Mouse (Mus musculus): ENCODE data around the gene Gtf2ird1. TPM values are rescaled to one million over a fixed set of nuclear protein-coding genes. Genes with fewer than 3 reads are reported as not detected.
"Not testable (repeated sequence)": the region's sequence is repeated elsewhere in the genome, so short reads cannot be mapped to it uniquely, and the experiment has no call there.

The Gtf2ird1 gene
- polyA plus RNA-seq, 1 experiment from 2014 or later = 67.5 TPM

DNA sequence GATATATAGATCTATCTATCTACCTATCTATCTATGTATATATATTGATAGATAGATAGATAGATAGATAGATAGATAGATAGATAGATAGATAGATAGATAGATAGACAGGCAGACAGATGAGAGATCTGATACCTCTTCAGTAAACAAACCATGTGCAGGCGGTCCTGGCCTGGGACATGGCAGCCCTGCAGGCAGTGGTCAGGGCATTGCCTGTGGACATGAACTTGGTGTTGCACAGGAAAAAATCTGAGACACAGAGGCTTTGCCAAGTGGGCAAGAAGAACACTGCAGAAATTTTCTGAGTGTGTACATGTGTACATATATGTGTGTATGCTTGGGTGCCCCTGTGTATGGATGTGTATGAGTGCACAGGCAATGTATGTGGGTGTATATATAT lies 26.8 kb upstream of the Gtf2ird1 start:
- no peaks in the 10 kb centered on the region for H3K9me3 ChIP-seq (ENCODE audit: control insufficient read depth, low read length)
- H3K36me3 ChIP-seq (ENCODE audit: control insufficient read depth, insufficient read depth, low read length) = no peaks in the 10 kb centered on the region
- H3K4me1 ChIP-seq (replicated peaks; ENCODE audit: control insufficient read depth, insufficient read depth, low read length) = no peaks in the 10 kb centered on the region
- H3K9ac ChIP-seq (ENCODE audit: low read length) = no peak overlapping the region
- H3K27ac ChIP-seq (ENCODE audit: low read length) = no peak overlapping the region
- ATAC-seq (ENCODE audit: low read depth) = no peak
- H3K4me2 ChIP-seq (ENCODE audit: low read depth, low read length) = no peak overlapping the region
- no peaks in the 10 kb centered on the region for H3K27me3 ChIP-seq (ENCODE audit: control insufficient read depth, insufficient read depth, low read depth, low read length)
- WGBS = 52% methylated on average over 1 of the region's 1 CpGs
- no peak overlapping the region for H3K4me3 ChIP-seq (ENCODE audit: low read length)

DNA sequence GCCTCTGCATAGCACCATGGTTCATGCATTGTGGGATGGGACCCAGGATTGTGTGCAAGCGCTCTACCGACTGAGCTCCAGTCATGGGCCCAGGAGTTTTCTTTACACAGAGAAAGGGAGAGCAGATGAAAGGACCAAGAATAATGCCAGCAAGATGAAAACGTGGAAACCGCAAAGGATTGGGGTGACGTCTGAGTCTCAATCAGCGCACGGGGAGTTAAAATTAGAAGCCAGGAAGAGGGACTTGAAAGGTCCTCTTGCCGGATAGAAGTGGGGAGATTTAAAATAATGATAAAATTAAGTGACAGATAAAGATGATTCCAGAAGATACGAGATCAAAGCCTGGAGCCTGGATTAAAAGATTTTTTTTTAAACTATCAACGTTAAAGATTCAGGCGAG lies 25.8 kb upstream of the Gtf2ird1 start:
- Histone ChIP-seq H3K9ac (ENCODE audit: low read length) (no peak overlapping the region), H3K4me3 (ENCODE audit: low read length) (no peak overlapping the region), H3K9me3 (ENCODE audit: control insufficient read depth, low read length) (no peaks in the 10 kb centered on the region), H3K27me3 (ENCODE audit: control insufficient read depth, insufficient read depth, low read depth, low read length) (no peaks in the 10 kb centered on the region), H3K27ac (ENCODE audit: low read length) (no peak overlapping the region), H3K36me3 (ENCODE audit: control insufficient read depth, insufficient read depth, low read length) (no peaks in the 10 kb centered on the region), H3K4me2 (ENCODE audit: low read depth, low read length) (no peak overlapping the region), H3K4me1 (replicated peaks; ENCODE audit: control insufficient read depth, insufficient read depth, low read length) (no peaks in the 10 kb centered on the region)
- no peak for ATAC-seq (ENCODE audit: low read depth)
- 46% methylated on average over 11 of the region's 11 CpGs for WGBS

DNA sequence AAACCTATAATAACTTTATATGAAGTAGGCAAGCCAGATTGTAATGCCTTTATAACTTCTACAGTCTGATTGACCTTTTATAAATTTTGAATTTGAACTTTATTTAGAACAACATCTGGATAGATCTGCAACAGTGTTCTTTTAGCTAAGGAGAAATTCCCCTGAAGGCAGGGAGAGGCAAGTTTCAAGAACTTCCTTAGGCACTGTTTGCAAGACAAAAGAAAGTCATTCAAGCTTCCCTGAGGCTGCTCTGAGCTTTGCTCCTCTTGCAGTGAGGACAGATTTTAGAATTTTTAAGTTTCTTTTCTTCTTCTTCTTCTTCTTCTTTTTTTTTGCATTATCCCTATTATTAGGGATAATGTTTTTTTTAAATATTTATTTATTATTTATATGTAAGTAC lies 22.4 kb upstream of the Gtf2ird1 start:
- H3K9ac ChIP-seq (ENCODE audit: low read length); H3K27me3 ChIP-seq (ENCODE audit: control insufficient read depth, insufficient read depth, low read depth, low read length); H3K4me1 ChIP-seq (replicated peaks; ENCODE audit: control insufficient read depth, insufficient read depth, low read length); H3K4me2 ChIP-seq (ENCODE audit: low read depth, low read length); H3K4me3 ChIP-seq (ENCODE audit: low read length); H3K9me3 ChIP-seq (ENCODE audit: control insufficient read depth, low read length); ATAC-seq (ENCODE audit: low read depth); H3K27ac ChIP-seq (ENCODE audit: low read length); H3K36me3 ChIP-seq (ENCODE audit: control insufficient read depth, insufficient read depth, low read length): not testable (repeated sequence)

DNA sequence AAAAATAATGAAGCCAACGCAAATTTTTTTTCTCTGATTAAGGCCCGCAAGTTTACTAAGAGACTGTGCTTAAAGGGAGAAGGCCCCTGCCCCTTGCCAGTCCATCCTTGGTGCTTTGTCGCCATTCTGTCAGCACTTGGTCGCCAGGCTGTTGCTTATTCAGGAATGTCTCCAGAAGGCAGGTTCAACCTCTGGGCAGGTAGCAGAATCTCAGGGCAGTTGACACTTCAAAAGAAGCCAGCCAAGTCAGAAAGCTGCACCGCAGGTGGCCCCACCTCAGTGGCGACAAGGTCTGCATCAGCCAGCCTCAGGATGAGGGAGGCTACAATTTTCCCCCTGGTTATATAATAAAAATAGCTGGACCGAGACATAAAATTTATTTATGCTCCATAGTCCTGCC lies 19.2 kb upstream of the Gtf2ird1 start:
- not testable (repeated sequence) for H3K4me1 ChIP-seq (replicated peaks; ENCODE audit: control insufficient read depth, insufficient read depth, low read length); ATAC-seq (ENCODE audit: low read depth); H3K9ac ChIP-seq (ENCODE audit: low read length); H3K4me3 ChIP-seq (ENCODE audit: low read length); H3K36me3 ChIP-seq (ENCODE audit: control insufficient read depth, insufficient read depth, low read length); H3K9me3 ChIP-seq (ENCODE audit: control insufficient read depth, low read length); H3K27me3 ChIP-seq (ENCODE audit: control insufficient read depth, insufficient read depth, low read depth, low read length); H3K4me2 ChIP-seq (ENCODE audit: low read depth, low read length); H3K27ac ChIP-seq (ENCODE audit: low read length)
- 89% methylated on average over 7 of the region's 7 CpGs for WGBS

DNA sequence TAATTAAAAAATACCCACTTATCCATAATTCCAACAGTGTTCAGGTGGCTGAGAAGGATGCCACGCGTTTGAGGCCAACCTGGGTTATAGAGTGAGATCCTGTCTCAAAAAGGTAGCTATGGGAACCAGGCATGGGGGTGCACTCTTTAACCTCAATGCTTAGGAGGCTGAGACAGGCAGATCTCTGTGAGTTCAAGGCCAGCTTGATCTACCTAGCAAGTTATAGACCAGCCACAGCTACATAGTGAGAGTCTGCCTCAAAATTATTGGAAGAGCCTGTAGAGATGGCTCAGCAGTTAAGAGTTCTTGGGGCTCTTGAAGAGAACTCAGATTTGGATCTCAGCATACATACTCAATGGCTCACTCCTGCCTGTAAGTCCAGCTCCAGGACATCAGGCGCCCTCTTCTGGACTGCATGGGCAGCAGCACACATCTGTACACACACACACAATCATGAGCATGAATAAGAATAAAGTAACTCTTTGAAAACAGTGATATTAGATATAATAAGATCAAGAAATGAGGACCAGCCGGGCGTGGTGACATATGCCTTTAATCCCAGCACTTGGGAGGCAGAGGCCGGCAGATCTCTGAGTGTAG lies 18.6 kb upstream of the Gtf2ird1 start:
- H3K9ac ChIP-seq (ENCODE audit: low read length) = no peak overlapping the region
- no peaks in the 10 kb centered on the region for H3K27me3 ChIP-seq (ENCODE audit: control insufficient read depth, insufficient read depth, low read depth, low read length)
- no peaks in the 10 kb centered on the region for H3K4me1 ChIP-seq (replicated peaks; ENCODE audit: control insufficient read depth, insufficient read depth, low read length)
- peaks cover 2% of the 10 kb centered on the region; the same call in 1 of the 2 replicates for H3K9me3 ChIP-seq (ENCODE audit: control insufficient read depth, low read length)
- no peak overlapping the region for H3K4me3 ChIP-seq (ENCODE audit: low read length)
- 91% methylated on average over 6 of the region's 6 CpGs for WGBS
- no peak for ATAC-seq (ENCODE audit: low read depth)
- no peak overlapping the region for H3K27ac ChIP-seq (ENCODE audit: low read length)
- no peak overlapping the region for H3K4me2 ChIP-seq (ENCODE audit: low read depth, low read length)
- H3K36me3 ChIP-seq (ENCODE audit: control insufficient read depth, insufficient read depth, low read length) = no peaks in the 10 kb centered on the region

DNA sequence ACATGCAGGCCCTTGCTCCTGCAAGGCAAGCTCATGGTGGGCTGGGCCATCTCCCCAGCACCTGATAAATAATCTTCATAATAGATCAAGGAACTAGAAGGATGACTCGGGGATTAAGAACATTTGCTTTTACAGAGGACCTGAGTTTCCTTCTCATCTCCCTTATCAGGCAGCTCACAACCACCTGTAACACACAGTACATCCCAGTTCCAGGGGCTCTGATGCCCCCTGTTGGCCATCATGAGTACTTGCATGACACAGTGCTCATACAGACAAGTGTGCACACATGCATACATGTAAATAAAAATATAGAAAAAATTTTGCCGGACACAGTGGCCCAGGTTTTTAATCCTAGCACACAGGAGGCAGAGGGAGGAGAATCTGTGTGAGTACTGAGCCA lies 17.4 kb upstream of the Gtf2ird1 start:
- H3K36me3 ChIP-seq (ENCODE audit: control insufficient read depth, insufficient read depth, low read length) = no peaks in the 10 kb centered on the region
- ATAC-seq (ENCODE audit: low read depth) = no peak
- no peak overlapping the region for H3K4me2 ChIP-seq (ENCODE audit: low read depth, low read length)
- H3K9me3 ChIP-seq (ENCODE audit: control insufficient read depth, low read length) = peaks cover 2% of the 10 kb centered on the region; the same call in 1 of the 2 replicates
- no peak overlapping the region for H3K9ac ChIP-seq (ENCODE audit: low read length)
- no peaks in the 10 kb centered on the region for H3K27me3 ChIP-seq (ENCODE audit: control insufficient read depth, insufficient read depth, low read depth, low read length)
- 68% methylated on average over 2 of the region's 2 CpGs for WGBS
- no peak overlapping the region for H3K4me3 ChIP-seq (ENCODE audit: low read length)
- H3K4me1 ChIP-seq (replicated peaks; ENCODE audit: control insufficient read depth, insufficient read depth, low read length) = no peaks in the 10 kb centered on the region
- no peak overlapping the region for H3K27ac ChIP-seq (ENCODE audit: low read length)

DNA sequence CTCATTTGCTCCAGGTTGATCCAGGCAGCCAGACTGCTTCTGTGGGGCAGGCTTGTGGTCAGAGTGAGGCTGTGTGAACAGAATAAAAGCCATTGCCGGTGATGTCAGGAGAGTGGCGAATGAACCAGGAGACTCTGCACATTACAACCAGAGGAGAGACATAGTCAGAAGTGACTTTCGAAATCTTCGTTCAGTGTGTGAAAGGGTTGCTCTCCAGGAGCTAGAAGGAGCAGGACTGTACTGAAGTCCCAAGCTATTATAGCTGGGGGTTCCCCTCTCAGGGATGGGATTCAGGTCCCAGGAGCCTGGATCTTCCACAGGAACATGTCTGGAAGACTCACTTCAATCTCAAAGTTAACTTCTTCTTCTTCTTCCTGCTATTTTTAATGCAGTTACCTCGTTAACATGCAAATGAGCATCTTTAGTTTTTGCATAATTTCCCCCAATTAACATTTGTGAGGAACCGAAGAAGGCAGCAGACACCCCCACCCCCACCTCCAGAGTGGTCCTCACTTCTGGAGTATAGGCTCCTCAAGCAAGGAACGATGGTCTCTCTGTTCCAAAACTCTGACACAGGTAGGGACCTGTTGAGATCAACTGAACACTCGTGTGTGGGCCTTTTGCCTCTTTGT lies 14.1 kb upstream of the Gtf2ird1 start:
- Histone ChIP-seq H3K9ac (ENCODE audit: low read length) (no peak overlapping the region), H3K27ac (ENCODE audit: low read length) (no peak overlapping the region), H3K36me3 (ENCODE audit: control insufficient read depth, insufficient read depth, low read length) (no peaks in the 10 kb centered on the region), H3K4me3 (ENCODE audit: low read length) (no peak overlapping the region), H3K9me3 (ENCODE audit: control insufficient read depth, low read length) (peaks cover 2% of the 10 kb centered on the region; the same call in 1 of the 2 replicates), H3K4me2 (ENCODE audit: low read depth, low read length) (no peak overlapping the region), H3K4me1 (replicated peaks; ENCODE audit: control insufficient read depth, insufficient read depth, low read length) (peaks cover 6% of the 10 kb centered on the region), H3K27me3 (ENCODE audit: control insufficient read depth, insufficient read depth, low read depth, low read length) (no peaks in the 10 kb centered on the region)
- 75% methylated on average over 8 of the region's 8 CpGs for WGBS
- ATAC-seq (ENCODE audit: low read depth) = no peak

DNA sequence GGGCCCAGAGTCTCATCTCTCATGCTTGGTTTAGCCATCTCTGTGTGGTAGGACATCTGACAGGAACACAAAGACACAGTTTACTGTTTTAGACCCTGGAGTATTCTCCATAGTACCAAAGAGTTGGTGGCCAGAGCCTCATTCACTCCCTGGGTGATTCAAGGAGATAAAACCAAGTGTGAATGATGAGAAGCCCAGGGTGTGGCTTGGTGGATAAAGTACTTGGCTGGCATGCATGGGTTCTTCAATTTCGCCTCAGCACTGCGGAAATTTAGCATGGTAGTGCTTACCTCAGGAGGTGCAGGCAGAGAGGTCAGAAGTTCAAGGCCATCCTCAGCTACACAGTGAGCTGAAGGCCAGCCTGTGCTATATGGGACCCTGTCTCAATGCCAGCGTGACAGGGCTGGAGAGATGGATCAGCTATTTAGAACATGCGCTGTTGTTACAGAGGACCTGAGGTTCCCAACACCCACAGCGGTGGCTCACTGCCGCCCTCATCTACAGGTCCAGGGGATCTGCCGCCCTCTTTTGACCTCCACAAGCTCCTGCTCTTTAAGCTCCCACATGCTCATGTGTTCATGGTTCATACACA lies 13.1 kb upstream of the Gtf2ird1 start:
- no peak overlapping the region for H3K4me3 ChIP-seq (ENCODE audit: low read length)
- no peak overlapping the region for H3K27ac ChIP-seq (ENCODE audit: low read length)
- ATAC-seq (ENCODE audit: low read depth) = no peak
- no peak overlapping the region for H3K9ac ChIP-seq (ENCODE audit: low read length)
- H3K36me3 ChIP-seq (ENCODE audit: control insufficient read depth, insufficient read depth, low read length) = no peaks in the 10 kb centered on the region
- 84% methylated on average over 7 of the region's 7 CpGs for WGBS
- H3K27me3 ChIP-seq (ENCODE audit: control insufficient read depth, insufficient read depth, low read depth, low read length) = no peaks in the 10 kb centered on the region
- no peaks in the 10 kb centered on the region for H3K9me3 ChIP-seq (ENCODE audit: control insufficient read depth, low read length)
- H3K4me2 ChIP-seq (ENCODE audit: low read depth, low read length) = no peak overlapping the region
- H3K4me1 ChIP-seq (replicated peaks; ENCODE audit: control insufficient read depth, insufficient read depth, low read length) = peaks cover 6% of the 10 kb centered on the region

DNA sequence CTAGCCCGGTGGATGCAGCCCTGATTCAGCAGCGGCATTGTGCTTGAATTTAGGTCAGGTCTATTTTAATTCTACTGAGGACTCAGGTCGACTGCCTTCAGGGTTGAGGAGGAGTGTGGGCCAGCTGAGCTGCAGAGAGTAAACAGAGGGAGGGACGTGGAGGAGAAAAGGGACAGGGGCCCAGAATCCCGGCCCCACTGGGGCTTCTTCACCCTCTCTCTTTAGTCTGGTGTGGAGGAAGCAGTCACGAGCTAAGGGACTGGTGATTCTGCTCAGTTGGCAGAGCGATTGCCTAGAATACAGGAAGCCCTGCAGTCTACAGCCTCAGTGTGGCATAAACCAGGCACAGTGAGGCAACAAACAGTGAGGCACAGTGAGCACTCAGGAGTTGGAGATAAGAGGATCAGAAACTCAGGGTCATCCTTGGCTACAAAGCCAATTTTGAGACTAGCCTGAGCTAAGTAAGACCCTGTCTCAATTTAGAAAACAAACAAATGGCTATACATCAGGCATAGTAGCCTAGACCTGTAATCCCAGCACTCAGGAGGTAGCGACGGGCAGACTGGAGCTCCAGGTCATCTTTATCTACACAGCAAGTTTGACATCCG lies 11.7 kb upstream of the Gtf2ird1 start:
- no peak overlapping the region for H3K4me3 ChIP-seq (ENCODE audit: low read length)
- peaks cover 6% of the 10 kb centered on the region for H3K4me1 ChIP-seq (replicated peaks; ENCODE audit: control insufficient read depth, insufficient read depth, low read length)
- no peak overlapping the region for H3K4me2 ChIP-seq (ENCODE audit: low read depth, low read length)
- H3K9me3 ChIP-seq (ENCODE audit: control insufficient read depth, low read length) = no peaks in the 10 kb centered on the region
- no peaks in the 10 kb centered on the region for H3K27me3 ChIP-seq (ENCODE audit: control insufficient read depth, insufficient read depth, low read depth, low read length)
- WGBS = 64% methylated on average over 10 of the region's 10 CpGs
- H3K27ac ChIP-seq (ENCODE audit: low read length) = no peak overlapping the region
- ATAC-seq (ENCODE audit: low read depth) = no peak
- H3K9ac ChIP-seq (ENCODE audit: low read length) = no peak overlapping the region
- H3K36me3 ChIP-seq (ENCODE audit: control insufficient read depth, insufficient read depth, low read length) = no peaks in the 10 kb centered on the region
